Mouse (Mus musculus) embryo, embryonic 10 days (tissue): ENCODE measurements around the gene Wbp2.
"Not testable (repeated sequence)": the region's sequence is repeated elsewhere in the genome, so short reads cannot be mapped to it uniquely, and the experiment has no call there.

Experiments
- DNase-seq: peaks from one replicate; pipeline ENCODE4 v3.0.0-alpha.2; 2015; ENCODE audit warnings: low spot score

The Wbp2 gene

DNA sequence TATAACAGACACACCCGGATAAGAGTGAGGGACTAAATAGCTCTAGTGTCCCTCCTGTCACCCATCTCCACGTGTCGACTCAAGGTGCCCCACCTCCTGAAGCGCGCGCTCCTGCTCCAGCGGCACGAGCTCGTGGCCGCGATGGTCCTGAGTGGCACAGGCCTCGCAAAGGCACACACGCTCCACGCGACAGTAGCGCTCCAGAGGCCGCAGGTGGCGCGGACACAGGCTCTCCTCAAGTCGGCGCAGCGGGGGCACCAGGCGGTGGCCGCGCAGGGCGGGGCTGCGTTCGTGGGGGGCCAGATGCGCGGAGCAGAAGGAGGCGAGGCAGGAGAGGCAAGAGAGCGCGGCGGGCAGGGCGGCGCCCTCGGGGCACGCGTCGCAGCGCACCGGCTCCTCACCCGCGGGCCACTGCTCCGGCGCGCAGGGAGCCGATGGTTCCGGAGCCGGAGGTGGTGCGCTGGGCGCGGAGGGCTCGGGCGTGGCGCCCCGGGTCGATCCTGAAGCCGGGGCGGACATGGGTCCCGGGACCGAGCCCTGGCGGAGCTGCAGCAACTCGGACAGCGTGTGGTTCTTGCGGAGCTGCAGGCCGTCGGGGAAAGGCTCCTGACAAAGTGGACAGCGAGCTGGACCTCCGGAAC, 22.8 kb upstream of the Wbp2 start:
- DNase-seq = no peak

- no peak for DNase-seq
Observed at GRCm38 (mm10) chr11:116108464-116109137, 21.8 kb upstream of the Wbp2 start.

- DNase-seq = no peak
Observed at GRCm38 (mm10) chr11:116107777-116108285, 21.0 kb upstream of the Wbp2 start.

GRCm38 (mm10) chr11:116106963-116107776, 20.4 kb upstream of the Wbp2 start:
- peak; percentile 38 for DNase-seq

DNA sequence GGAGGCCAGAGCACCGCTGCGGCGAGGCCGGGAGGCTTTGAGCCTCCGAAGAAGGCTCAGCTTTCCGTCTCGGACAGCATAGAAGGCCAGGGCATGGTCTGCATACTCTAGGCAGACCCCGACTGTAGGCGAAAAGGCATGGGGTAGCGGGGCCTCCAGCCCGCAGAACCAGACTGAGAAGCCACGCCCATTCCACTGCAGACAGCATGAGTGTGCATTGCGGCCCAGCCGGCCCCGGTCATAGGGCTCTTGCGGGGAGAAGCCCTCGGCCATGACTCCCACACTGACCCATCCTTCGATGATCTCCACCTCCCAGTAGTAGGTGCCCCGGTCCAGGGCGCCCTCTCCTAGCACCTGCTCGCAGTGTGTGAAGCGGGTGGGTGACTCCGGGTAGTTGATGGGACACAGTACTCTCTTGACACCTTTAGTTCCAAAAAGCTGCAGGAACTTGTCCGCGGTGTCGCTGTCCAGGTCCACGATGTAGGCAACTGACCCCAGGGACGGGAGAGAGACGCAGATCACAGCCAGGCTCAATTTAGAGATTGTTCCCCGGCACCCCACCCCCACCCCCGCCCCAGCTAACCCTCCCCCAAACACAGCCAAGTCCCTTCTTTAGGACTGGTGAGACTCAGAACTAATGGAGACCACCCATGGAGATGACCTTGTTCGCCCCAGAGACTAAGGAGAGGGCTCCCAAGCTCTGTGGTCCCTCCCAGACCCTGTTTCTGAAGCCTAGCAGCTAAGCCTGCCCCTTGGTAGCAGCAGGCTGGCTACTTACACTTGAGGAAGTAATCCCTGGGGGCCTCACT, 19.6 kb upstream of the Wbp2 start:
- DNase-seq = peak; percentile 64

- DNase-seq = no peak
Observed at GRCm38 (mm10) chr11:116105065-116105464, 18.3 kb upstream of the Wbp2 start.

DNA sequence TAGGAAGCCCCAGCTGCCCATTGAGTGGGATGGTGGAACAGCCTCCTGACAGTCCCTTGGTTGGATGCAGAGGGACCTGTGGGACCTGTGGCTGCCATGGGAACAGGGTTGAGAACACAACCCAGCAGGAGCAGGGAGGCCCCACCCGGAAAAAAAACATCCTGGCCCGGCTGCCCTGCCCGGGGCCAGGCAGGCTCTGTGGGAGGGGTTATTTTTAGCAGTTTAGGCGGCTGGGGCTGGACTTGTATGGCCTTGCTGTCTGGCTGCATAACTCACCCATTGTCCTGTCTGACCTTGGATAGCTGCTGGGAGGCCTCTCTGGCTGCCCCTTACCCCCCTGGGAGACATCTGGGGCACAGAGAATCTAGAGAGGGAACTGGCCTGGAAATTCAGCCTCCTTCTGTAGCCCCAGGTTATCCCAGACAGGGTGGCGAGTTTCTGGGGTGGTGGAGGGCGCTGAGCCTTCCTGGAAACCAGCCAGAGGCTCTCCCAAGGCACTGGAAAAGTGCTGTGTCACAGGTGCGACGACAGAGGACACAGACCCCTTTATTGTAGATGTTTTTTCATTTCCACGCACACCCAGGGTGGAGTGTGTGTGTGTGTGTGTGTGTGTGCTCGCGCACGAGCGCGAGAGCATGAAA, 17.3 kb upstream of the Wbp2 start:
- DNase-seq = peak; percentile 57

DNA sequence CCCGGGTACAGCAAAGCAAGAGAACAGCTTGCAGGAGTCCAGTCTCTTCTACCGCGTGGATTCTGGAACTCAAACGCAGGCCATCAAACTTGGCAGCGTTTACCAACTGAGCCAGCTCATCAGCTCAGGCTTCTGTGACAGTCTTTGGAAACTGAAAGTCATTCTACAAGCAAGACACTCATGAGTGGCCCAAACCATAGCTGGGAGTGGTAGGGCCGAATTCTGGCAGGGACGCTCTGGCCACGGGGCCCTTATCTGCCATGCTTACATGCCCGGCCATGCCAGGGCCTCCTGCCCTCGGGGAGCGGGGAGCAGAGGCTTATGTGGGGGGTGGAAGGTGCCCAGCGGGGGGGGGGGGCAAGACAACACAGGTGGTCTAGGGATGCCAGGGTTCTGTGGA, 16.8 kb upstream of the Wbp2 start:
- DNase-seq = no peak

GRCm38 (mm10) chr11:116102472-116102871, 15.7 kb upstream of the Wbp2 start:
- DNase-seq = no peak

DNA sequence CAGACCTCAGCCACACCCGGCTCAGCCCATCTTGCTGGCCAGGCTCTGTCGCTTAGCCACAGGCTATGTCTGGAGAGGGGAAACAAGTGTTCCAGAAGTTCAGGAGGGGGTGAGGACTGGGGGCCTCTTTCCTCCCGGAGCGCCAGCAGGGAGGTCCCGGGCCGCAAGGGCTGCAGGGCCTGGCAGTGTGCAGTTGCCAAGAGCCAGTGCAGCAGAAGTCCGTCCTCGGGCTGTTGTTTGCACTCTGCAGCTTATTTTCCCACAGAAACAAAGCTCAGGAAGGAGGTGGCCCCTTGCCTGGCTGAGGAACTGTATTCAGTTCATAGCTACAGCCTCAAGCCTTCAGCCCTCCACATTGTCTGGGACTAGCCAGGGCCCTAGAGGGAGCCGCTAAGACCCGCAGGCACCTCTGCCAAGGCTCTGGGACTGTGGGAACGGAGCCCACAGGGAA, 15.2 kb upstream of the Wbp2 start:
- peak; percentile 32 for DNase-seq

GRCm38 (mm10) chr11:116100839-116101238, 14.0 kb upstream of the Wbp2 start:
- DNase-seq = no peak

DNA sequence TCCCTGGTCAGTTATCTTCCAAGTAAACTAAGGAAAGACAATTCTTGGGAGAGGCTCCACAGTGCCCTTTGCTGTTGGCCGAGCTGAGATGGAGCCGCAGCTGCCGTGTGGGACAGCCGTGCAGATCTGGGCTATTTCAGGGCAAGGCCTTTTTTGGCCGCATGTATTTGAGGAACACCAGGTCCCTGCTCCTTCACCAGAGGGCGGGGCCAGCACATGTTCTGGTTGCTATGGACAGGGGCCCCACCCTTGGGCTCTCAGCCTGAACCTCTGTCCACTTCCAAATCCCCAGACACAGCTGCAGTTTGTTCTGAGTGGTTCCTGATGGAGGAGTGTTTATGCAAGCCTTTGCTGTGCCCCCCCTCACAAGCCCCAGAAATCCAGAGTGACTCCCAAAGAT, 13.6 kb upstream of the Wbp2 start:
- DNase-seq = no peak

GRCm38 (mm10) chr11:116099462-116099861, 12.7 kb upstream of the Wbp2 start:
- DNase-seq = no peak

DNA sequence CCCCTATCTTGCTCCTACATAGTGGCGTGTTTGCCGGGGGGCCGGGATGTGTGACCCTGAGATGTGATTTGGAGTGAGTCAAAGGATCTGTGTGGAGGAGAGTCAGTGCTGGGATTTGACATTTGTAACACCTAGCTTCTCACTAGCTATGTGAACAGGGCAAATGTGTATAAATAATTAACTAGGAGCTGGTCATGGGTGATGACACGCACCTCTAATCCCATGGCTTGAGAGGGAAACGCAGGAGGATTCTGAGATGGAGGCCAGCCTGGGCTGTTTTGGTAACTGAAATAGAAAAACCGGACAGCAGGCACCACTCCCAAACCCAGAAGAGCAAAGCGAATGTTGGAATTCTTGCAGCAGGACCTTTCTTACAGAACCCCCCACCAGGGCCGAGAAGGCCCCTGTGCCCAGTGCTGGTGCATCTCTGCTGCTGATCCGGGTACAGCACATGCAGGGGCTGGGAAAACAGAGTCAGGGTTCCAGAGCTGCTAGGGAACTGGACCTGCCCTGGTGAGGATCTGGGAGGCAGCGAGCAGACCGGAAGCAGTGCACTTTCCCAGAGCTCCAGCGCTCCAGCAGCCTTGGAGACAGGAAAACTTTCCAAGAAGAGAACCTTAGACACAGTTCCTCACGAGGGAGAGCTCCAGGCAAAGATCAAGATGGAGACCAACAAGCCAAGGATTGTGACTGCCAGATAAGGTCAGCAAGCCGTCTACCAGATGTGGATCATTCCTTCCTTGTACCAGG, 12.1 kb upstream of the Wbp2 start:
- no peak for DNase-seq

DNA sequence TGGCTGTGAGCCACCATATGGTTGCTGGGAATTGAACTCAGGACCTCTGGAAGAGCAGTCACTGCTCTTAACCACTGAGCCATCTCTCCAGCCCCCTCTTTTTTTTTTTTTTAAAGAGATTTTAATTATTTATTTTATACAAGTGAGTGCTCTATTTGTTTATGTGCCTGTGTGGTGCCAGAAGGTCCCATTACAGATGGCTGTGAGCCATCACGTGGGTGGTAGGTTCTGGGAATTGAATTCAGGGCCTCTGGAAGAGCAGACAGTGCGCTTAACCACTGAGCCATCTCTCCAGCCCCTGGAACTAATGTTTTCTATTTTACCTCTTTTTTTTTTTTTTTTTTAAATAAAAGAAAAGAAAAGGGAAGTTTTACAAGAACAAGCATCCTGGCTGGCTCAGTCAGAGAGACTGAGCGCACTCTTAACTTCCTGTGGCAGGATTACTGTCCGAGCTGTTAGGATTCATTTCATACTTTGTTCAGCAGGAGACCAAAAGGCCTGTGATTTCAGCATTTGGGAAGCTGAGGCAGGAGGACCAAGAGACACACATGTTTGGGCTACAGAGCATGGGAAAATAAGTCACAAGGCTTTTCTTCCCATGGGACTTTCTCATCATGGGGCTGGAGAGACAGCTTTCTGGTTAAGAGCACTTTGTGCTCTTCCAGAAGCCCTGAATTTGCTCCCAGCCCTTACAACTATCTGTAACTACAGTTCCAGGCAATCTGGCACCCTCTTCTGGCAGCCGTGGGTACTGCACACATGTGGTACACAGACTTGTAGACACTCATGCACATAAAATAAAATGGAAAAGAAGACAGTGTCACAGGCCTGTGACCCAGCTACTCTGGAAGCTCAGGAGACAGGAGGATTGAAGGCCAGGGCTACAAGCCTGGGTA, 9.7 kb upstream of the Wbp2 start:
- DNase-seq = peak; percentile 47

- no peak for DNase-seq
Observed at GRCm38 (mm10) chr11:116095573-116095972, 8.8 kb upstream of the Wbp2 start.

GRCm38 (mm10) chr11:116093771-116094565, 7.2 kb upstream of the Wbp2 start:
- DNase-seq = no peak

DNA sequence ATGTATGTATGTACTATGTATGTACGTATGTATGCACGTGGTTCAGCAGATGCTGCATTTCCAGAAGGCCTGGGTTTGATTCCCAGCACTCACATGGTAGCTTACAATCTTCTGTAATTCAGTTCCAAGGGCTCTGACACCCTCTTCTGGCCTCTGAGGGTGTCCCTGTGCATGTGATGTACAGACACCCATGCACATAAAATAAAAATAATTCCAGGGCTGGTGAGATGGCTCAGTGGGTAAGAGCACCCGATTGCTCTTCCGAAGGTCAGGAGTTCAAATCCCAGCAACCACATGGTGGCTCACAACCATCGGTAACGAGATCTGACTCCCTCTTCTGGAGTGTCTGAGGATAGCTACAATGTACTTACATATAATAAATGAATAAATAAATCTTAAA, 6.2 kb upstream of the Wbp2 start:
- not testable (repeated sequence) for DNase-seq

DNA sequence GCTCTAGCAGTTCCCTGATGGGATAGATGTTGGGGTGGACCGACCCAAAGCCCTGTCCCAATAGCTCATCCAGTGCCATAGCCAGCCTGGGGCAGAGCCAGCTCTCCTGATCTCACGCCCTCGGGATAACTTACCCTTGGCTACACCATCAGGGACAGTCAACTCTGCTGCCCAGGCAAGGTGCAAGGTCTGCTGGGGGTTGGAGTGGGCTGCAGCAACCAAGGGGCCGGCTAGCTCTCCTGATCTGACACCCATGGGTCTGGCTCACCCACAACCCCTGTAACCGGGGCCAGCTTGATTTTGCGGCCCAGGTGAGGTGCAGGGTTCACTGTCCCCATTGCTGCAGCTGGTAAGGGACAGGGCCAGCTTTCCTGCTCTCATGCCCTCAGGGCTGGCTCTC, 4.8 kb upstream of the Wbp2 start:
- DNase-seq = no peak
